Mouse (Mus musculus) thymus, adult 18-20 months (tissue): ENCODE measurements at regions not wholly inside any gene's neighbourhood (a gene's known extent, or its start where the extent isn't known, plus 50 kb on each side); places are given as distances from the start of the nearest gene placed in this dataset.

Source experiments
- DNase-seq, 2 experiments: peaks; one replicate each; pipeline ENCODE4 v3.0.0; 2022; ENCODE audit warnings: mixed read lengths in 2 of 2

- DNase-seq = no peak
These were observed 259.2 kb downstream of the Cxcl12 start for GRCm38 (mm10) chr6:117427351-117428142.

DNA sequence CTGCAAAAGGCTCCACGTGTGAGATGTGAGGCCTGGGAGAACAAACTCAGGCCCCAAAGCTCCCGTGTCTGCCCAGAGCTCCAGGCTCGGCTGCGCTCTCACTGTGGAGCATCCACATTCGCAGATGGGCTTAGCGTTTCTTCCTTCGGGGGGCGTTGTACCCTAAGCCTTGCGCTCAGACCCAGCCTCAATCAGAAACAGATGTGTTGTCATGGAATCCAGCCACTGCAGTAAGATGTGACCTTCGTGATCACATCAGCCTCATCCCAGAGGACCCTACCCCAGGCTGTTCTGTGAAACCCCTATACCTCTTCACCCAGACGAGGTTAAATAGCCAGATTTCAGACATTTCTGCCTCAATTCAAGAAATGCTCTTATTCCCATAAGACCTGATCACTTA is 260.1 kb downstream of the Cxcl12 start:
- no peak for DNase-seq

GRCm38 (mm10) chr6:117430876-117431781 is 262.8 kb downstream of the Cxcl12 start:
- DNase-seq = peak; percentile 64 to 72

GRCm38 (mm10) chr6:117436851-117437250 is 268.5 kb downstream of the Cxcl12 start:
- DNase-seq = no peak

GRCm38 (mm10) chr6:117437411-117438101 is 269.2 kb downstream of the Cxcl12 start:
- no peak for DNase-seq

DNA sequence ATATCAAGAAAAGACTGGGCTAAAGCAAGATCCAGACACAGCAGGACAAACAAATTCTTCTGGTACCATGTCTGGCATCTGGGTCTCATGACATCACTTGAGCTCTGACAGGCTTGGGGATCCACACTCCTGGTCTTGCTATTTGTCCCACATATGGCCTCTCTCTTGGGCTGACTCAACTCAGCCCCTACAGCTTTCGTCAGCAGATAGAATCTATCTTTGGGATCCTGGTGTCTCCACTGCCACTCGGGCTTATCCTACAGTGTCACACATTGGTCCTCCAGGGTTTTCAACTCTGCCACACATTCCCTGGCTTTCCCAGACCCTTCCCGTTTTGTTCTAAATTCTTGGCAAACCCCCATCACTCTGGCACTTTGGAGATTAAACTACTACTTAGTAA is 280.3 kb downstream of the Cxcl12 start:
- no peak for DNase-seq

GRCm38 (mm10) chr6:117451001-117451400 is 282.7 kb downstream of the Cxcl12 start:
- no peak for DNase-seq

GRCm38 (mm10) chr6:117460193-117460592 is 291.9 kb downstream of the Cxcl12 start:
- DNase-seq = no peak

GRCm38 (mm10) chr6:117465165-117465564 is 296.8 kb downstream of the Cxcl12 start:
- DNase-seq = no peak

GRCm38 (mm10) chr6:117465606-117466174 is 297.4 kb downstream of the Cxcl12 start:
- DNase-seq = no peak

DNA sequence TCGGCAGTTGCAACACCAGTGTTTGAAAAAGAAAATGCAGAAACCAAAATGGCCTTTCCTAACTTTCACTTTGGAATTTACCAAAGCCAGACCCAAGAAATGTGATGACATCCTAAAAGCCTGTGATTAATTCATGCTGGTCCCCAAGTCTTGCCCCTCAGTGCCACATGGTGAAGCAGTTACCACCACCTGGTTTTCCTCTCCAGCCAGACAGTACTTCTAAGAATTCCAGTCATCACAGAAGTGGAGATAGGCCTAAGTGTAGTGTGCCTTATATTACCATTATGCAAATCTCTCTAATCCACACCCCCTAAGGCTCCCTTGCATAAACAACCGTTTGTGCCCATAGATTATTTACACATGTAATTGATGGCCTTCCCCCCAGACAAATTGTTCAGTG is 311.0 kb downstream of the Cxcl12 start:
- DNase-seq = no peak

DNA sequence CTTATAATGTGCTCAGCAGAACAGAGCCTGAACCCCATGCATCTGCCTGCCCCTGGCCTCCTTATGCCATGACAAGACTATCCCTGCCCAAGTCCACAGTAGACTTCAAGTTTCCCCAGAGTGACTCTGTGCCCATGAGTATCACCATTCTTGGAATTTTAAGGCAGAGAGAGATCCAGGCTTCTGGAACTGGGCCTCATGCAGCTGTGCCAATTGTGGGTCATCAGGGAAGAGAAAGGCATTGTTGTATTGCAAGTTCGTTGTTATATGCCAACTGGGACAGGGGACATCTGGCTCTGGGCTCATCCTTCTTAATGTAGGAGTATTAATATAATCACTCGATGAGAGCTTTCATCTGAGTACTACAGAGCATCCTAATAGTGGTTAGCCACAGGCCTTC is 312.1 kb downstream of the Cxcl12 start:
- DNase-seq = no peak

- DNase-seq = no peak
These were observed 320.8 kb downstream of the Cxcl12 start for GRCm38 (mm10) chr6:117489161-117489560.

DNA sequence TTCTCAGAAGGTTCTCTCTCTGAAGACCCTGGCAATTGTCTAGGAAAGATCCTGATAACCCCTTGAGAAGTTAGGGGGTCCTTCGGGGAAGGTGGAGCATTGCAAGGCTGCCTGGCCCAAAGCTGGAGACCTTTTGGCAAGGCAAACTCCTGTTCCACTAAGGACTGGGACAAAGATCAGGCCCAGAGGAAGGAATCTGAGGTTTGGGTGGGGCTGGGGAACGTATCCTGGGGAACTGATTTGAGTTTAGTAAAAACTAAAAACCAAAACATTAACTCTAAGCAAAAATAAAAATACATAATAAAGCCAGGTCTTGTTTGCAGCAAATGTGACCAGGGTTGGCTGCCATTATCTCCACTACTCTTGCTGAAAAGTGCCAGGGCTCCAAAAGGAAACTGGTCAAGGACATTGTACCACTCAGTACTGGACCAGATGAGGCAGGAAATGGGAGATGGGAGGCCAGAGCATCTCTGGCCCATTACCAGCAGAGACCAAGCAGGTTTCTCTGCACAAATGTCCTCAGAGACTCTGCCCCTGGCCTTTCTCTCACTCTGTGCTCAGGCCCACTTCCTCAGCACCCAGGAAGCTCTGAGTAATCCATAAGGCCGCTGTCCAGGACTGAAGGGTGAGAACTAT is 321.5 kb downstream of the Cxcl12 start:
- DNase-seq = no peak

DNA sequence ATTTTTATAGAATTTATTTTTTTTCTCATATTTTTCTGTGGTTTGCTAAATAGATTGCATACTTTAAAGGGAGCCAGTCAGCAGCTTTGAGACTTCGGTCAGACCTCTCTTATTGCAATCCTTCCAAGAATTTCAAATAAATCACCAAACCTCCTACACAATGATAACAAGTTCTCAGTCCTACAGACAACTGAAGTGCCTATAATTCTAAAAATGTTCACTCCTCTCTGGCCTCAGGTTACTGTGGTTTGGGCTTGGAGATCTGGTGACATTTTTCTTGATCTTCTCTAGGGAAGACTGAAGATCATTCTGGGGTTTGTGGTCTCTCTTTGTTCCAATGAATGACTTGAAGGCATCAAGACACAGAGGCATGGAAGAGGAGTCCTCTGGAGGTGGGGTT is 326.6 kb downstream of the Cxcl12 start:
- no peak for DNase-seq

GRCm38 (mm10) chr6:117497337-117497736 is 329.0 kb downstream of the Cxcl12 start:
- DNase-seq = no peak

DNA sequence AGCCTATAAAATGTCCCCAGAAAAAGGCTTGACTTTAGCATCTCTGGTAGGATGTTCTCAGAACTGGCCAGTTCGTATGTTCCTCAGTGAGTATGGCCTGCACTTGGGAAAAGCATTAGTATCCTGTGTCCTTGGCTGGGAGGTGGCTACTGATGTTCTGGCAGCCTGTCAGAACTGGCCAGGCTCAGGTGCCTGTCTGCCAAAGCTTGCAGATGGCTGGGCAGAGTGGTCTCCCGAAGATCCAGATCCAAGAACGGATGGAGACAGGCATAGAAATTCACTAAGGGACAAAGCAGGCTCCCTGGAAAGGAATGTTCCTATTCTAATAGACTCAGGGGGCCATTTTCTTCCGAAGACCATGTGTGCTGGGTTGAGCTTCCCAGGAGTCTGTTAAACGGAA is 329.6 kb downstream of the Cxcl12 start:
- no peak for DNase-seq

GRCm38 (mm10) chr6:117502346-117502745 is 334.0 kb downstream of the Cxcl12 start:
- no peak for DNase-seq

- DNase-seq = no peak
These were observed 336.2 kb upstream of the Zfp637 start for GRCm38 (mm10) chr6:117504771-117505170.

DNA sequence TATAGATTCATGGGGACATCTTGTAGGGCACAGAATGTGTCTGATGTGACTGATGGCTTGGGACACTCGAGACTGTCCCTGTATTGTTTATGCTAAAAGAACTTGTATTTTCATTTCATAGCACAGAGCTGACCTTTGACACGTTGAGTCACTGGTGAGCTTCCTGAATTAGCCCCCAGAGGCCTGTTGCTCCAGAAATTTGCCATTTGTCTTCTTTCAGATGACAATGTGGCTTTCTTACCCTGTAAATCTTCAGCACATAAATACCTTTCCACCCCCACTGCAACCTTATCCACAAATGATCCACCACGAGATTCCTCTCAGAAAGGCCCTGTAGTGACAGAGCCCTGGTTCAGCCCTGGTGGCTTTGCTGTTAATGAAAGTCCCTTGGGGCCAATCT is 335.5 kb upstream of the Zfp637 start:
- DNase-seq = no peak

GRCm38 (mm10) chr6:117506619-117507018 is 334.4 kb upstream of the Zfp637 start:
- DNase-seq = no peak

DNA sequence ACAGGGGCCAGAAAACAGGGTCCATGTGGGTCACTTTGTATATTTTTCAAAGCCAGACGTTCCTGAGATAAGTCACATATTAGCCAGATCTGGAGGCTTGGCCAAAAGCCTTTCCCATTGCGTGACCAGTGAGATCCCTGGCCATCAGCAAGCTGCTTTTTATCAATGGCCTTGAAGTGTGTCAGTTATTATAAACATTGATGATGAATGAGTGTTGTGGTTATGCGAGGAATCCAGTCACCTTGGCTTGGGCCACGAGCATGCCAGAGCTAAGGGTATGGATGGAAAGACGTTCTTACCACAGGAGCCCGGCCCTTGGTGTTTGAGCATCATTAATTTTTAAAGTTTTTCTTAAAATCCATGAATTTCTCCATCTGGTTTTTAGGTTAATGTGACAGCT is 332.1 kb upstream of the Zfp637 start:
- no peak for DNase-seq
